Mouse (Mus musculus): ENCODE data around the gene Wsb2. TPM values are rescaled to one million over a fixed set of nuclear protein-coding genes. Genes with fewer than 3 reads are reported as not detected.
"Not testable (repeated sequence)": the region's sequence is repeated elsewhere in the genome, so short reads cannot be mapped to it uniquely, and the experiment has no call there.

Gene Wsb2
- polyA plus RNA-seq, 1 experiment from 2014 or later = 197 TPM

- ATAC-seq (no peak), DNase-seq (ENCODE audit: low read depth, low spot score) (no peak)
- peaks cover 19% of the 10 kb centered on the region for H3K27me3 ChIP-seq
- POLR2A ChIA-PET = no interaction called here
- TF ChIP-seq CTCF (IDR thresholded peaks at IDR 0.05) = no peak
- CTCF ChIA-PET = no interaction called here
- in situ Hi-C loops (cut with MboI; ENCODE audit: low pct_unique_long_range_greater_than_20kb) = no loop called here
These were observed 46.5 kb downstream of the Wsb2 start for GRCm38 (mm10) chr5:117403609-117404008.

GRCm38 (mm10) chr5:117404671-117405070, 47.6 kb downstream of the Wsb2 start:
- H3K27me3 ChIP-seq = peaks cover 28% of the 10 kb centered on the region
- DNase-seq (ENCODE audit: low read depth, low spot score); POLR2A ChIA-PET; in situ Hi-C loops (cut with MboI; ENCODE audit: low pct_unique_long_range_greater_than_20kb); ATAC-seq; CTCF ChIA-PET: not testable (repeated sequence)

- peak; percentile 70 for TF ChIP-seq CTCF (IDR thresholded peaks at IDR 0.05)
- in situ Hi-C loops (cut with MboI; ENCODE audit: low pct_unique_long_range_greater_than_20kb) = no loop called here
- peaks cover 48% of the 10 kb centered on the region for H3K27me3 ChIP-seq
- ATAC-seq = no peak
- ChIA-PET CTCF (interaction anchor here (1.4 to 2.2 kb wide), 2 partner anchors 101 to 103 kb away, joined by 4 to 11 read pairs; no protein-coding TSS in a partner anchor), POLR2A (interaction anchor here (0.6 to 0.7 kb wide), 2 partner anchors 84 to 1027 kb away, joined by 5 to 6 read pairs; no protein-coding TSS in a partner anchor)
- no peak for DNase-seq (ENCODE audit: low read depth, low spot score)
These were observed 51.1 kb downstream of the Wsb2 start for GRCm38 (mm10) chr5:117408216-117408615.

DNA sequence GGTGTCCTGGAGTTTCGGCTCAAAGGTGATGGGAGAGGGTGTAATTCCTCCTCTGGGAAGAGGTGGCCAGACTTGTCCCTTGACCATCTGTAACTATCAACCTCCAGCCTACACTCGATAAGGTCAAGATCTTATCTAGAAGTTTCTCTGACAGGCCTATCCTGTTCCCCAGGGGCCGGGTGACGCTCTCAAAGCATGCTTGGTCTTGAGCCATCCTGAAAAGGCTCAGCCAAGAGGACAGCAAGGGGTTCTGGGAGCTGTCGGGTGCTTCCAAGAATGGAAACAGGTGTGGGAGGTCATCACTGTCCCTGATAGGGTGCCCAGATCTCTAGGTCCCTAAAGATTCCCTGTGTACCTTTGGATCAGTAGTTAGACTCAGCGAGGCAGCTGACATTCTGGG, 52.3 kb downstream of the Wsb2 start:
- peaks cover 50% of the 10 kb centered on the region for H3K27me3 ChIP-seq
- no peak for DNase-seq (ENCODE audit: low read depth, low spot score)
- ChIA-PET CTCF (no interaction called here), POLR2A (no interaction called here)
- no peak for ATAC-seq
- TF ChIP-seq CTCF (IDR thresholded peaks at IDR 0.05) = no peak
- in situ Hi-C loops (cut with MboI; ENCODE audit: low pct_unique_long_range_greater_than_20kb) = no loop called here

- no peak for ATAC-seq
- in situ Hi-C loops (cut with MboI; ENCODE audit: low pct_unique_long_range_greater_than_20kb) = no loop called here
These were observed 56.7 kb downstream of the Wsb2 start, which contains the start of gene Ksr2 for GRCm38 (mm10) chr5:117413507-117414501. Ksr2 (plus strand) TSS chr5:117414000.

GRCm38 (mm10) chr5:117414611-117415010, 57.5 kb downstream of the Wsb2 start:
- no peak for ATAC-seq
- POLR2A ChIA-PET = no interaction called here
- H3K27me3 ChIP-seq = peaks cover 46% of the 10 kb centered on the region
- CTCF ChIA-PET = no interaction called here
- DNase-seq (ENCODE audit: low read depth, low spot score) = no peak
- in situ Hi-C loops (cut with MboI; ENCODE audit: low pct_unique_long_range_greater_than_20kb) = no loop called here
- TF ChIP-seq CTCF (IDR thresholded peaks at IDR 0.05) = no peak

More at GRCm38 (mm10) chr5:117413507-117414501, 56.7 kb downstream of the Wsb2 start, which contains the start of gene Ksr2:
- ChIA-PET POLR2A (no interaction called here), CTCF (no interaction called here)
- no peak for TF ChIP-seq CTCF (IDR thresholded peaks at IDR 0.05)
- DNase-seq (ENCODE audit: low read depth, low spot score) = no peak
- peaks cover 53% of the 10 kb centered on the region for H3K27me3 ChIP-seq

GRCm38 (mm10) chr5:117415011-117415912, 58.2 kb downstream of the Wsb2 start:
- TF ChIP-seq CTCF (IDR thresholded peaks at IDR 0.05) = no peak
- peaks cover 46% of the 10 kb centered on the region for H3K27me3 ChIP-seq
- POLR2A ChIA-PET = no interaction called here
- in situ Hi-C loops (cut with MboI; ENCODE audit: low pct_unique_long_range_greater_than_20kb) = no loop called here
- no peak for DNase-seq (ENCODE audit: low read depth, low spot score)
- ATAC-seq = no peak
- CTCF ChIA-PET = no interaction called here

- in situ Hi-C loops (cut with MboI; ENCODE audit: low pct_unique_long_range_greater_than_20kb) = no loop called here
- DNase-seq (ENCODE audit: low read depth, low spot score) (no peak), ATAC-seq (no peak)
- peaks cover 29% of the 10 kb centered on the region for H3K27me3 ChIP-seq
- no peak for TF ChIP-seq CTCF (IDR thresholded peaks at IDR 0.05)
- CTCF ChIA-PET = no interaction called here
- POLR2A ChIA-PET = no interaction called here
These were observed 60.3 kb downstream of the Wsb2 start for GRCm38 (mm10) chr5:117417442-117417841.

Other genes with a start within 250 kb of the Wsb2 start
- 113 TPM for gene Suds3, start 241.2 kb upstream of the Wsb2 start, polyA plus RNA-seq (2021)
- 35.2 TPM for gene Taok3, start 237.2 kb upstream of the Wsb2 start, polyA plus RNA-seq (2021)
- gene Pebp1, start 69.7 kb upstream of the Wsb2 start, polyA plus RNA-seq (2021) = 829 TPM
- gene Vsig10, start 38.2 kb upstream of the Wsb2 start, polyA plus RNA-seq (2021) = 46.8 TPM
- gene Rfc5, start 31.7 kb downstream of the Wsb2 start, polyA plus RNA-seq (2021) = 45.0 TPM
- gene Ksr2, start 56.7 kb downstream of the Wsb2 start, polyA plus RNA-seq (2021) = not detected